Mouse (Mus musculus): ENCODE results near the gene Daglb.

DNA sequence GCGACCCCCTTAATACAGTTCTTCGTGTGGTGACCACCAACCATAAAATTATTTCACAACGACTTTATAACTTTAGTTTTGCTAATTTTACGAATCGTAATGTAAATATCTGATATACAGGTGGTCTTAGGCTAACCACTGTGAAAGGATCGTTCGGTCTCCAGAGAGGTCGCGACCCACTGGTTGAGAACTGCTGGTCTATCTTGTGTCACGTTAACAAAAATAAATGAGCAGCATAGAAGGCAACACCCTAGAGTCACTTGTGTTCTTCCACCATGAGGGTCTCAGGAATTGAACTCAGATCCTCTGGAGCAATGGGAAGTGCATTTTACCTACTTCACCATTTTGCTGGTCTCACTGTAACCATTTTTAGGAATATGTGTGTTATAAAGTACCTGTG lies 83.5 kb downstream of the Daglb start:
- TF ChIP-seq TAL1 (conservative IDR thresholded peaks at IDR 0.05; ENCODE audit: low read depth, low read length) (no peak), GATA1 (IDR thresholded peaks at IDR 0.05; ENCODE audit: borderline replicate concordance, low read length) (no peak), CTCF (IDR thresholded peaks at IDR 0.05; ENCODE audit: low read depth, low read length) (no peak), POLR2AphosphoS5 (IDR thresholded peaks at IDR 0.05; ENCODE audit: insufficient replicate concordance, low read depth, low read length) (no peak)

Measured in G1E (cell line).